Mouse (Mus musculus) ES-E14 (cell line): ENCODE data around the gene Mndal. TPM values are rescaled to one million over a fixed set of nuclear protein-coding genes. Genes with fewer than 3 reads are reported as not detected.
"Not testable (repeated sequence)": the region's sequence is repeated elsewhere in the genome, so short reads cannot be mapped to it uniquely, and the experiment has no call there.

Experiments used
- DNase-seq: peaks from one replicate; pipeline ENCODE4 v3.0.0-alpha.2; 2013; ENCODE audit warnings: low read depth, low spot score
- H3K27ac ChIP-seq: 2 replicates; pipeline ENCODE4 v1.5.1; 2012; ENCODE audit warnings: low read depth, mild to moderate bottlenecking, low read length, moderate library complexity, mixed read lengths; ENCODE audit not compliant: poor library complexity, insufficient read depth, severe bottlenecking
- H3K36me3 ChIP-seq: 2 replicates; pipeline ENCODE4 v1.6.1; 2012; ENCODE audit warnings: mild to moderate bottlenecking, low read length, moderate library complexity, mixed read lengths; ENCODE audit not compliant: control insufficient read depth, poor library complexity, insufficient read depth, severe bottlenecking
- H3K4me1 ChIP-seq, 2 experiments: fragments of 150-350 bp in 1 of 2; sonication (generic) in 1 of 2; 2 replicates each; pipeline ENCODE4 v1.6.1; 2012; ENCODE audit warnings: low read length in 2 of 2, mild to moderate bottlenecking in 1 of 2, mixed read lengths in 1 of 2; ENCODE audit not compliant: control insufficient read depth in 2 of 2, insufficient read depth in 2 of 2, poor library complexity in 1 of 2
- H3K4me3 ChIP-seq, 2 experiments: fragments of 150-350 bp in 1 of 2; sonication (generic) in 1 of 2; 2 replicates each; pipeline ENCODE4 v1.5.1; 2012; ENCODE audit warnings: low read length in 2 of 2, low read depth in 1 of 2, mild to moderate bottlenecking in 1 of 2, mixed read lengths in 1 of 2; ENCODE audit not compliant: insufficient read depth in 1 of 2, poor library complexity in 1 of 2, severe bottlenecking in 1 of 2
- H3K9ac ChIP-seq: 2 replicates; pipeline ENCODE4 v1.6.1; 2012; ENCODE audit warnings: low read depth, mild to moderate bottlenecking, low read length, mixed read lengths; ENCODE audit not compliant: poor library complexity, insufficient read depth, severe bottlenecking
- H3K9me3 ChIP-seq: fragments of 150-350 bp; sonication (generic); 2 replicates; pipeline ENCODE4 v1.6.1; 2012; ENCODE audit warnings: low read depth, mild to moderate bottlenecking, low read length; ENCODE audit not compliant: control insufficient read depth, insufficient read depth
- in situ Hi-C, 2 experiments: fragments of 600-800 bp; cut with MboI; formaldehyde crosslinking; loops; one replicate each; pipeline ENCODE4 v1.15.1; 2025; ENCODE audit warnings: low sequenced_read_pairs in 2 of 2, inconsistent platforms in 1 of 2; ENCODE audit not compliant: unreplicated experiment in 2 of 2
- total RNA-seq: library from RNA; depleted of rRNA; stranded (reverse); fragments of 300-350 nt; gene quantifications from 2 replicates; pipeline ENCODE4 v1.2.3, GENCODE M21; 2012

The Mndal gene
- total RNA-seq, 1 experiment, result 0.40 TPM

GRCm38 (mm10) chr1:173887026-173887787 lies 55.1 kb downstream of the Mndal start:
- H3K4me1 ChIP-seq, DNase-seq, H3K9me3 ChIP-seq, in situ Hi-C loops, H3K27ac ChIP-seq, H3K4me3 ChIP-seq, H3K9ac ChIP-seq, H3K36me3 ChIP-seq: not testable (repeated sequence)

GRCm38 (mm10) chr1:173880004-173880666 lies 62.2 kb downstream of the Mndal start:
- H3K4me3 ChIP-seq, in situ Hi-C loops, DNase-seq, H3K4me1 ChIP-seq, H3K36me3 ChIP-seq, H3K27ac ChIP-seq, H3K9ac ChIP-seq, H3K9me3 ChIP-seq: not testable (repeated sequence)

GRCm38 (mm10) chr1:173879225-173879987 lies 62.9 kb downstream of the Mndal start:
- H3K9me3 ChIP-seq, H3K4me1 ChIP-seq, H3K27ac ChIP-seq, H3K4me3 ChIP-seq, H3K9ac ChIP-seq, H3K36me3 ChIP-seq, DNase-seq: not testable (repeated sequence)
- in situ Hi-C loops, result loop anchor here in 1 of 2 experiments (5.0 kb wide), 1 partner anchor 63 kb away; the partner anchor contains the start of genes Ifi203 and Mndal

GRCm38 (mm10) chr1:173878264-173878663 lies 64.0 kb downstream of the Mndal start:
- in situ Hi-C loops, result loop anchor here in 1 of 2 experiments (5.0 kb wide), 1 partner anchor 64 kb away; the partner anchor contains the start of genes Ifi203 and Mndal
- H3K9ac ChIP-seq, DNase-seq, H3K27ac ChIP-seq, H3K9me3 ChIP-seq, H3K36me3 ChIP-seq, H3K4me1 ChIP-seq, H3K4me3 ChIP-seq: not testable (repeated sequence)

GRCm38 (mm10) chr1:173877125-173877524 lies 65.2 kb downstream of the Mndal start:
- not testable (repeated sequence) for H3K9ac ChIP-seq, H3K4me1 ChIP-seq, H3K27ac ChIP-seq, DNase-seq, H3K4me3 ChIP-seq, H3K9me3 ChIP-seq, H3K36me3 ChIP-seq
- in situ Hi-C loops, result loop anchor here in 1 of 2 experiments (5.0 kb wide), 1 partner anchor 65 kb away; the partner anchor contains the start of genes Ifi203 and Mndal

- H3K4me3 ChIP-seq, DNase-seq, H3K27ac ChIP-seq, H3K4me1 ChIP-seq, H3K9ac ChIP-seq, H3K9me3 ChIP-seq, H3K36me3 ChIP-seq, in situ Hi-C loops: not testable (repeated sequence)
These were observed 73.7 kb downstream of the Mndal start for GRCm38 (mm10) chr1:173868586-173868985.
